Mouse (Mus musculus) thymus, adult 2 months (tissue): ENCODE results near the gene Cep57l1. TPM values are rescaled to one million over a fixed set of nuclear protein-coding genes. Genes with fewer than 3 reads are reported as not detected.

ENCODE experiments used
- DNase-seq: peaks from one replicate; pipeline ENCODE4 v3.0.0; 2021
- H3K27ac ChIP-seq: fragments of 200-500 bp; 2 replicates; pipeline ENCODE4 v1.5.1; 2012; ENCODE audit warnings: low read length, control low read depth; ENCODE audit not compliant: control insufficient read depth, insufficient read depth
- H3K27me3 ChIP-seq: fragments of 200-500 bp; 2 replicates; pipeline ENCODE4 v1.6.1; 2012; ENCODE audit warnings: mild to moderate bottlenecking, low read length, moderate library complexity, mixed read lengths; ENCODE audit not compliant: control insufficient read depth, insufficient read depth
- H3K36me3 ChIP-seq: fragments of 200-500 bp; 2 replicates; pipeline ENCODE4 v1.6.1; 2012; ENCODE audit warnings: mild to moderate bottlenecking, low read length, moderate library complexity; ENCODE audit not compliant: control insufficient read depth, insufficient read depth
- H3K4me1 ChIP-seq: fragments of 200-500 bp; replicated peaks from 2 replicates; pipeline ENCODE4 v1.6.1; 2012; ENCODE audit warnings: low read length; ENCODE audit not compliant: control insufficient read depth, insufficient read depth
- H3K4me3 ChIP-seq: fragments of 200-500 bp; 2 replicates; pipeline ENCODE4 v1.5.1; 2012; ENCODE audit warnings: mild to moderate bottlenecking, low read length, control low read depth, moderate library complexity; ENCODE audit not compliant: control insufficient read depth, insufficient read depth
- CTCF ChIP-seq: fragments of 200-500 bp; IDR thresholded peaks from 2 replicates; pipeline ENCODE4 v1.5.1; 2012; ENCODE audit warnings: mild to moderate bottlenecking, control low read depth, low read length, moderate library complexity, borderline replicate concordance; ENCODE audit not compliant: control insufficient read depth, poor library complexity, insufficient read depth; ENCODE audit errors: extremely low read depth
- POLR2A ChIP-seq: fragments of 200-500 bp; IDR thresholded peaks from 2 replicates; pipeline ENCODE4 v1.6.1; 2012; ENCODE audit warnings: mild to moderate bottlenecking, low read length, control low read depth, moderate library complexity; ENCODE audit not compliant: control insufficient read depth, poor library complexity, insufficient read depth; ENCODE audit errors: extremely low read depth
- WGBS: fragments of 180-500 bp; shearing (Covaris S2); methylation state at CpG from one replicate; pipeline ENCODE4 v1.1.7; 2018; 5-methylcytosine and 5-hydroxymethylcytosine counted together
- polyA plus RNA-seq: library from polyadenylated mRNA; depleted of rRNA; stranded (reverse); fragments of >200 nt; gene quantifications from 2 replicates; pipeline ENCODE4 v1.2.3, GENCODE M21; 2012

Gene Cep57l1
- polyA plus RNA-seq, 1 experiment = 6.5 TPM

DNA sequence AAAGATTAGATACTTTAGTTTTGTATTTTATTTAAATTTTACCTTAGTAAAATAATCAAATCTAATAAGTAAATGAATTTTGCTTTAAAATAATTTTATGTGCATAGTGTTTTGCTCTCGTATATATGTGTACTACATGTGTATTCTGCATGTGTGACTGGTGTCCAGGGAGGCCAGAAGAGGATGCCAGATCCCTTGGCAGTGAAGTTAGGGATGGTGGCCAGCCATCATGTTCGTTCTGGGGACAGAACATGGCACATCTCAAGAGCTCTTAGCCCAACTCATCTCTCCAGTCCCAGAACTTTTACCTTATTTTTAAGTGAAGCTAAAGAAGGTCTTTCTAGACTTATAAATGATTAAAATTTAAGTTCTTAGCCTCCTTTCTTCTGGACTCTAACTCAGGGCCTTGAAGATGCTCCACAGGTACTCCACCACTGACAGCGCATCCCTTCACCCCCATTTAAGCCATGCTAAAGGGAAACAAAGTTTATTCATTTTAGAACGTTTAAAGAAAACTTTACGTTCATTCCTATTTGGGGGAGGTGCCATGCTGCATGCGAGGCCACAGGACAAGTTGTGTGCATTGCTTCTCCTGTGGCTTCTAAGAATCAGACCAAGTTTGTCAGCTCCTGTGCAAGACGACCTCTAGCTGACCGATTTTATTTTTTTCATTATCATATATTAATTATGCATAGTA is 8.5 kb upstream of the Cep57l1 start:
- no peak for TF ChIP-seq CTCF
- no peak for TF ChIP-seq POLR2A
- 92% methylated on average over 8 of the region's 8 CpGs for WGBS

DNA sequence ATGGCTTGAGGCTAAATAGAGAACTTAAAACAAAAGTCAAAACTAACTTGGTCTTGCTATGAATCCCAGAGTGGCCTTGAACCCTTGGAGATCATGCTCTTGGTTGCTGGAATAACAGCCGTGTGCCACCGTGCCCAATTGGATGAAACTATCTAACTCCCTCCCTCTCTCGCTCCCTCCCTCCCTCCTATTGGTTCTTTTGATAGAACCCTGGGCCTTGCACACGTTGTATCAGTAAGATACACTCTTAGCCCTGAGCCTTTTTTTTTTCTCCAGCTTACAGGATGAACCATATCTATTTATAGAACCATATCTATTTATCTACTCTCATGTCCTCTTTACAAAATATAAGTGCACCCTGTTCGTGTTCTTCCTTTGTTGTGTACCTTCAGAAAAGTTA is 6.8 kb upstream of the Cep57l1 start:
- Histone ChIP-seq H3K4me3 (no peak overlapping the region), H3K36me3 (no peaks in the 10 kb centered on the region), H3K4me1 (peaks cover 16% of the 10 kb centered on the region), H3K27ac (no peak overlapping the region), H3K27me3 (no peaks in the 10 kb centered on the region)
- DNase-seq = no peak
- WGBS = 60% methylated on average over 5 of the region's 5 CpGs
- TF ChIP-seq POLR2A (no peak), CTCF (no peak)

More for the DNA sequence above, 8.5 kb upstream of the Cep57l1 start:
- DNase-seq = no peak
- no peaks in the 10 kb centered on the region for H3K36me3 ChIP-seq
- H3K27me3 ChIP-seq = no peaks in the 10 kb centered on the region
- no peak overlapping the region for H3K4me3 ChIP-seq
- H3K27ac ChIP-seq = no peak overlapping the region
- peaks cover 13% of the 10 kb centered on the region for H3K4me1 ChIP-seq

DNA sequence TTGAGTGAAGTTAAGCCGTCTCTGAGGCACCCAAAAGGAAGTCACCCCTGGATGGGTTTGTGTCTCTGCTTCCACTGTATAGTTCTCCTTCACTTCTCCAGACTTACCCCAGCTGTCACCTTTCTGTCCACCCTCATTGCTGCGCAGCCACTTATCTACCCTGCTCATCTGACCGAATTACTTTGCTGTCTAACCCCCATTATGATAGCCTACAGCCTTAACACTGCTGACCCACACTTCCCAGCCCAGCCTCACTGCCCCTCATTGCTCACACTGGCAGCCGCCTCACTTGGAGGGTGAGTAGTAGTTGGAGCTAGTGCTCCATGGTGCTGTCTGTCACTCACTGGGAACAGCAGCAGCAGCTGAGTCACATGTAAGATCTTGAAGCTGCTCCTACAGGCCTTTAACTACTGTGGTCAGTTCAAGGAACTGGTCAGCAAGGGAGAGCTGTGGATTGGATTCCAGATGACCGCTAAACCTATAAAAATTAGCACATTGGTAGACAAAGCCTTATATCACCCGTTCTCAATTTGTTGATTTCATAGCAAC is 4.7 kb upstream of the Cep57l1 start:
- H3K4me3 ChIP-seq = no peak overlapping the region
- H3K4me1 ChIP-seq = peaks cover 16% of the 10 kb centered on the region
- TF ChIP-seq CTCF (no peak), POLR2A (no peak)
- no peak overlapping the region for H3K27ac ChIP-seq
- 91% methylated on average over 6 of the region's 6 CpGs for WGBS
- no peaks in the 10 kb centered on the region for H3K36me3 ChIP-seq
- no peaks in the 10 kb centered on the region for H3K27me3 ChIP-seq
- DNase-seq = no peak

GRCm38 (mm10) chr10:41812566-41812965 is 2.9 kb upstream of the Cep57l1 start:
- Histone ChIP-seq H3K36me3 (no peaks in the 10 kb centered on the region), H3K4me1 (peaks cover 19% of the 10 kb centered on the region), H3K4me3 (no peak overlapping the region), H3K27me3 (no peaks in the 10 kb centered on the region), H3K27ac (no peak overlapping the region)
- TF ChIP-seq CTCF (no peak), POLR2A (no peak)
- 77% methylated on average over 6 of the region's 6 CpGs for WGBS
- no peak for DNase-seq

DNA sequence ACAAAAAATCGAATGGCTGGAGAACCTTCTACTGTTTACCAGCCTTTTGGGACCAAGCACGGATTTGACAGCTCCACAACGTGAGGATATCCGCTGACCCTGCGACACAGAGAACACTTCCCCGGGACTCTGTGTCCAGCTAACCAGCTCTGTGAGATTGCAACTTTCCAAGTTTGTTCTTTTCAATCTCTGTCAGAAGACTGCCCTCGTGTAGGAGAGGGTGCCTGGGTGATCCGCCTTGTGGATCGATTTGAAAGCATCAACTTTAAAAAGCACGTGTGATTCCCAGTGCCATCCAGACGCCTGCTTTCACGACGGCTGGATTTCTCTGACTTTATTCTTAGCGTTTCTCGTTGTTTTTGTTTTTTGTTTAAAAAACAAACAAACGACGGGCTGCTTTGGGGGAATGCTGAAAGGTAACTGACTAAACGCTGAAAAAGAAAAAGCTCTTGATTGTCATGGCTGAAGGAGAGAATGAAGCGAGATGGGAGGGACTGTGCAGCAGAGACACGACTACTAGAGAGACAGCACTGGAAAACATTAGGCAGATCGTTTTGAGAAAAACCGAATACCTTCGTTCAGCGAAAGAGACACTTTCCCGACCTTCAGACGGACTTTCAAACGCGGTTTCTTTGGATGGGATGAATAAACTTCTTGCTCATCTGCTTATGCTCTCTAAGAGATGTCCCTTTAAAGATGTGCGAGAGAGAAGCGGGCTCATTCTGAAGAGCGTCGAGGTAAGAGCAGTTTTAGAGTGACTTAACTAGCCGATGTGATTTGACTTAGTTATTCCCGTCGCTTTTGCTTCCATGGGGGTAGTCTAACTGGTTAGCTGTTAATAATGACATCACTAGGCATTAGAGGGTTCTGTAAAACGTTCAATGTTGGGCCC is 1.1 kb upstream of the Cep57l1 start:
- TF ChIP-seq CTCF (no peak), POLR2A (no peak)
- under 1% methylated on average over 36 of the region's 36 CpGs for WGBS
- H3K4me1 ChIP-seq = peaks cover 13% of the 10 kb centered on the region
- H3K27me3 ChIP-seq = no peaks in the 10 kb centered on the region
- H3K27ac ChIP-seq = peak overlapping the region; percentile 78
- DNase-seq = no peak
- peak overlapping the region; percentile 90 for H3K4me3 ChIP-seq
- no peaks in the 10 kb centered on the region for H3K36me3 ChIP-seq

DNA sequence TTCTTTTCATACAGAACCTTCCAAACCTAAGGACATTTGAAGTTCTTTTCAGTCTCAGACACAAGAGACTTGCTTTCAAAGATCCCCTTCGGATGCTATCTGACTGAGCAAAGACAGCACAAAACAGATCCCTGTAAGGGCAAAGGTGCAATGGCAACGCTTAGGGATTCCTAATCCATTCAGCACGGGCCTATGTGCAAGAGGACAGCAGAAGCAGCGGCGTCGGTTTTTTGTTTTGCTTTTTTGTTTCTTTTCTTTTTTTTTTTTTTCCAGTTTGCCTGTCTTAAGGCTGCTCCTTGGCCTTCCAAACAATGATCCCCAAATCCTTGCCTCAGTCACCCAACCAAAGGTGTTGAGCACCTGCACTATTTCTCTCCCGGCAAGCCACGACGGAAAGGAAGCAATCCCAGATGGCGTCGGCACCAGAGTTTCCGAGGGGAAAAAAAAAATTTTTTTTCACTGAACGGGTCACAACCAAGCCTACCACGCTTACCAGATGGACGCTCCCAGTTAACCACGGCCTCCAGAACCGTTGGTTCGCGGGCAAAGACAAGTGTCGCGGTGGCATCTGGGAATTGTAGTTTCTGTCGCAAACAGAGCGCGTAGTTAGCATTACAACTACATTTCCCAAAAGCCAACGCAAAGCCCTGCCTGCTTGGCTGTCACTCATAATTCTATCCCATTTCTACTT is 446 bp downstream of the Cep57l1 start:
- no peaks in the 10 kb centered on the region for H3K27me3 ChIP-seq

More for the DNA sequence above, 446 bp downstream of the Cep57l1 start:
- peak overlapping the region; percentile 90 for H3K4me3 ChIP-seq
- 5% methylated on average over 25 of the region's 25 CpGs for WGBS
- H3K4me1 ChIP-seq = peaks cover 9% of the 10 kb centered on the region
- no peaks in the 10 kb centered on the region for H3K36me3 ChIP-seq
- peak; percentile 85 for DNase-seq
- H3K27ac ChIP-seq = no peak overlapping the region; the same call in 1 of the 2 replicates
- no peak for TF ChIP-seq CTCF
- no peak; the same call in 1 of the 2 replicates for TF ChIP-seq POLR2A
